Mouse (Mus musculus): Measurements from ENCODE around the gene Srebf2. TPM values are rescaled to one million over a fixed set of nuclear protein-coding genes. Genes with fewer than 3 reads are reported as not detected.

The Srebf2 gene
- polyA plus RNA-seq, 1 experiment from 2014 or later, result 143 TPM

DNA sequence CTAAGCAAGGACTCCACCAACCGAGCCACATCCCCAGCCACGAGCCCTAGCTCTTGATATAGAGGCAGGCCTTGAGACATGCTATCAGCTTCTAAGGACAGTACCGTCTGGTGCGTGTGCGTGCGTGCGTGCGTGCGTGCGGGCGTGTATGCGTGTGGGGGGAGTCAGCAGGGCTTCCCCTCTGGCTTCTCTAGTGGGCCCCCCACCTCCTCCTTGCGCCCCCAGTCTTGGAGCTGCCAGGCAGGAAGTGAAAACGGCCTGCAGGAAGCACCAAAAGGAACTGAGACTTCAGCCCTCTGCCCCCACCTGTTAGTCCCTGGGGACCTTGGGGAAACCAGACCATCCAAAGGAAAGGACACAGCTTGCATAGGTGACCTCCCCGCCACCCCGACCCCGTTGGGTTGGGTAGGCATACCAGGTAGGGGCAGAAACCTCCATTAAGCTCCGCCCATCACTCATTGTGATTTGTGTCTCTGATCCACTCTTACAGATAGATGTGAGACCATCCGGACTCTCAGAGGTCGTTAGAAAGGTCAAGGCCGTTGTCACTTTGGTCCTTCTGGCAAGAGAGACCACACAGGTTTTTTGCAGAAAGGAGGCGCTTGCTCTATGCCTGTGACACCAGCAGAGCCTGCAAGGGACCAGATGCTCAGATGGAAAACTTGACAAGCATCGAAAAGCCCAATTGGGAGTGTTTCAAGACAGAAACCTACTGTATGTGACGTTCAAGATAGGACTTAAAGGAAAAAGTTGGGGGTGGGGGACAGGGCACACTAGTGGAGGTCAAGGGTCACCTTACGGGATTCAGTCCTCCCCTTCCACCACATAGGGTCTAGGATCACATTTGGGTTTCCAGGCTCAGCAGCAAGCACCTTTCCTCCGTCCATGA, 72.0 kb downstream of the Srebf2 start:
- DNase-seq (ENCODE audit: low spot score), result no peak
- no peak for ATAC-seq (ENCODE audit: low FRiP score)
- H3K27ac ChIP-seq (ENCODE audit: low read depth, low read length), result no peak overlapping the region
- H3K9me3 ChIP-seq (ENCODE audit: control insufficient read depth, low read length), result no peaks in the 10 kb centered on the region
- H3K4me3 ChIP-seq (ENCODE audit: low read depth, low read length), result no peak overlapping the region
- 77% methylated on average over 26 of the region's 26 CpGs for WGBS
- H3K27me3 ChIP-seq (ENCODE audit: control insufficient read depth, insufficient read depth, low read length), result peaks cover 29% of the 10 kb centered on the region
- H3K4me2 ChIP-seq (replicated peaks; ENCODE audit: low read depth, low read length), result no peak overlapping the region
- no peaks in the 10 kb centered on the region for H3K36me3 ChIP-seq (ENCODE audit: control insufficient read depth, insufficient read depth, low read length)
- H3K9ac ChIP-seq (ENCODE audit: low read depth, low read length), result no peak overlapping the region
- H3K4me1 ChIP-seq (replicated peaks; ENCODE audit: control insufficient read depth, insufficient read depth, low read length), result peaks cover 11% of the 10 kb centered on the region; the same call in 1 of the 2 replicates

DNA sequence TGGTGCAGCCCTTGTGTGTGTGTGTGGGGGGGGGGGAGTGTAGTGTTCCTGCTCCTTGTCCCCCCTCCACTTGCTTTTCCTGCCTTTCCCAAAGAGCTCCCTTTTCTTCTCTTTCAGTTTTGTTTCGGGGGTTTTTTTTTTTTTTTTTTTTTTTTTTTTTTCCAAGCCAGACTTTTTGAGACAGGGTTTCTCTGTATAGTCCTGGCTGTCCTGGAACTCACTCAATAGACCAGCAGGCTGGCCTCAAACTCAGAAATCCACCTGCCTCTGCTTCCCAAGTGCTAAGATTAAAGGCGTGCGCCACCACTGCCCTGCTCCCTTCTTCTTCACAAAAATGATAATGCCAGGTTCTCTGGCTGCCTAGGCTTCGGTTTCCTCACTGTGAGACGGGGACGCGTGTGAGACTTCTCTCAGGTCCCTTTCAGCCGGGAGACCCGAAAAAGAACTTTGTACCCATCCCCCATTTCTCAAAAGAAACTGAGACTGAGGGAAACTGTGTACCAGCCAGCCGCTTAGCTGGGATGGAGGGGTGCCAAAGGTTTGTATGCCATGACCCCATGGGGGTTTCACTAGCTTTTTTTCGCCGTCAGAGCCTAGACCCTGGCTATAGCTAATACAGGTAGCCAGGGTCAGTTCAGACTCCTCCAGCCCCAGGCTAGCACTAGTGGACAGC, 73.2 kb downstream of the Srebf2 start:
- Histone ChIP-seq H3K36me3 (ENCODE audit: control insufficient read depth, insufficient read depth, low read length) (no peaks in the 10 kb centered on the region), H3K4me3 (ENCODE audit: low read depth, low read length) (no peak overlapping the region), H3K4me1 (replicated peaks; ENCODE audit: control insufficient read depth, insufficient read depth, low read length) (peaks cover 15% of the 10 kb centered on the region; the same call in 1 of the 2 replicates), H3K9me3 (ENCODE audit: control insufficient read depth, low read length) (no peaks in the 10 kb centered on the region), H3K27ac (ENCODE audit: low read depth, low read length) (0 out of 2 replicates have a peak overlapping the region, but pooled peaks have one; percentile 6), H3K27me3 (ENCODE audit: control insufficient read depth, insufficient read depth, low read length) (peaks cover 30% of the 10 kb centered on the region), H3K9ac (ENCODE audit: low read depth, low read length) (no peak overlapping the region), H3K4me2 (replicated peaks; ENCODE audit: low read depth, low read length) (no peak overlapping the region)
- ATAC-seq (ENCODE audit: low FRiP score) (no peak), DNase-seq (ENCODE audit: low spot score) (no peak)
- WGBS, result 66% methylated on average over 12 of the region's 12 CpGs

GRCm38 (mm10) chr15:82221104-82221860, 74.3 kb downstream of the Srebf2 start:
- H3K36me3 ChIP-seq (ENCODE audit: control insufficient read depth, insufficient read depth, low read length), result no peaks in the 10 kb centered on the region
- H3K9me3 ChIP-seq (ENCODE audit: control insufficient read depth, low read length), result no peaks in the 10 kb centered on the region
- no peak overlapping the region for H3K4me2 ChIP-seq (replicated peaks; ENCODE audit: low read depth, low read length)
- H3K4me3 ChIP-seq (ENCODE audit: low read depth, low read length), result no peak overlapping the region
- H3K9ac ChIP-seq (ENCODE audit: low read depth, low read length), result no peak overlapping the region
- no peak for ATAC-seq (ENCODE audit: low FRiP score)
- DNase-seq (ENCODE audit: low spot score), result no peak
- peaks cover 21% of the 10 kb centered on the region for H3K27me3 ChIP-seq (ENCODE audit: control insufficient read depth, insufficient read depth, low read length)
- H3K4me1 ChIP-seq (replicated peaks; ENCODE audit: control insufficient read depth, insufficient read depth, low read length), result peaks cover 15% of the 10 kb centered on the region; the same call in 1 of the 2 replicates
- H3K27ac ChIP-seq (ENCODE audit: low read depth, low read length), result no peak overlapping the region
- 69% methylated on average over 14 of the region's 14 CpGs for WGBS

DNA sequence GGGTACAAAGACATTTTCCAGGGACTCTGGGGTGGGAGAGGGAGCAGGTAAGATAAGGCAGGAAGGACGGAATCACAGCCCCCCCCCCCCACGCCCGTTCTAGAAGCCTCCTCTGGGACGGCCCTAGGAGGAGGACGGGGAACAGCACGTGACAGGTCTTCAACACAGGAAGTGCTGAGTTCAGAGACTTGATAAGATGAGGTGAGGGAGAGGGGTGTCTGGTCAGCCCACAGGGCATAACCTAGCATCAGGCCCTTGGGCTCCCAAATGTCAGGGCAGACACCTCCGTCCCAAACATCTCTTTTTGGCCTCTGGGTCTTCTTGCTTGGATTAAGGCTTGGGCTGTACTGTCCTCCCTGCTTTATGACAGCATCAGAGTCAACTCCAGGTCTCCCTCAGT, 76.3 kb downstream of the Srebf2 start:
- no peaks in the 10 kb centered on the region for H3K9me3 ChIP-seq (ENCODE audit: control insufficient read depth, low read length)
- H3K27ac ChIP-seq (ENCODE audit: low read depth, low read length), result no peak overlapping the region
- peaks cover 11% of the 10 kb centered on the region for H3K27me3 ChIP-seq (ENCODE audit: control insufficient read depth, insufficient read depth, low read length)
- H3K9ac ChIP-seq (ENCODE audit: low read depth, low read length), result no peak overlapping the region
- H3K4me2 ChIP-seq (replicated peaks; ENCODE audit: low read depth, low read length), result no peak overlapping the region
- 35% methylated on average over 7 of the region's 7 CpGs for WGBS
- DNase-seq (ENCODE audit: low spot score) (no peak), ATAC-seq (ENCODE audit: low FRiP score) (peak; percentile 48; the same call in 1 of the 2 replicates)
- no peak overlapping the region for H3K4me3 ChIP-seq (ENCODE audit: low read depth, low read length)
- peaks cover 8% of the 10 kb centered on the region; the same call in 1 of the 2 replicates for H3K4me1 ChIP-seq (replicated peaks; ENCODE audit: control insufficient read depth, insufficient read depth, low read length)
- no peaks in the 10 kb centered on the region for H3K36me3 ChIP-seq (ENCODE audit: control insufficient read depth, insufficient read depth, low read length)

GRCm38 (mm10) chr15:82223657-82224601, 76.9 kb downstream of the Srebf2 start, which contains the start of gene Tnfrsf13c:
Gene Tnfrsf13c, minus strand, starts transcription at chr15:82224369.
- no peaks in the 10 kb centered on the region for H3K9me3 ChIP-seq (ENCODE audit: control insufficient read depth, low read length)
- no peak within 1 kb of the TSS for H3K27ac ChIP-seq (ENCODE audit: low read depth, low read length)
- H3K4me2 ChIP-seq (replicated peaks; ENCODE audit: low read depth, low read length), result peak within 1 kb of the TSS; percentile 68
- peak within 1 kb of the TSS; percentile 37; the same call in 1 of the 2 replicates for H3K9ac ChIP-seq (ENCODE audit: low read depth, low read length)
- WGBS, result under 1% methylated on average over 41 of the region's 44 CpGs
- peaks cover 11% of the 10 kb centered on the region for H3K27me3 ChIP-seq (ENCODE audit: control insufficient read depth, insufficient read depth, low read length)
- ATAC-seq (ENCODE audit: low FRiP score) (peak; percentile 53), DNase-seq (ENCODE audit: low spot score) (peak; percentile 44)
- no peaks in the 10 kb centered on the region for H3K36me3 ChIP-seq (ENCODE audit: control insufficient read depth, insufficient read depth, low read length)
- peak within 1 kb of the TSS; percentile 28 for H3K4me3 ChIP-seq (ENCODE audit: low read depth, low read length)
- H3K4me1 ChIP-seq (replicated peaks; ENCODE audit: control insufficient read depth, insufficient read depth, low read length), result peaks cover 8% of the 10 kb centered on the region; the same call in 1 of the 2 replicates

GRCm38 (mm10) chr15:82224602-82225215, 77.7 kb downstream of the Srebf2 start:
- 37% methylated on average over 7 of the region's 7 CpGs for WGBS
- H3K4me3 ChIP-seq (ENCODE audit: low read depth, low read length), result peak overlapping the region; percentile 28
- no peak overlapping the region for H3K9ac ChIP-seq (ENCODE audit: low read depth, low read length)
- H3K27ac ChIP-seq (ENCODE audit: low read depth, low read length), result no peak overlapping the region
- DNase-seq (ENCODE audit: low spot score) (no peak), ATAC-seq (ENCODE audit: low FRiP score) (no peak)
- H3K27me3 ChIP-seq (ENCODE audit: control insufficient read depth, insufficient read depth, low read length), result peaks cover 11% of the 10 kb centered on the region
- no peaks in the 10 kb centered on the region for H3K36me3 ChIP-seq (ENCODE audit: control insufficient read depth, insufficient read depth, low read length)
- H3K9me3 ChIP-seq (ENCODE audit: control insufficient read depth, low read length), result no peaks in the 10 kb centered on the region
- peak overlapping the region; percentile 68 for H3K4me2 ChIP-seq (replicated peaks; ENCODE audit: low read depth, low read length)
- peaks cover 8% of the 10 kb centered on the region; the same call in 1 of the 2 replicates for H3K4me1 ChIP-seq (replicated peaks; ENCODE audit: control insufficient read depth, insufficient read depth, low read length)

DNA sequence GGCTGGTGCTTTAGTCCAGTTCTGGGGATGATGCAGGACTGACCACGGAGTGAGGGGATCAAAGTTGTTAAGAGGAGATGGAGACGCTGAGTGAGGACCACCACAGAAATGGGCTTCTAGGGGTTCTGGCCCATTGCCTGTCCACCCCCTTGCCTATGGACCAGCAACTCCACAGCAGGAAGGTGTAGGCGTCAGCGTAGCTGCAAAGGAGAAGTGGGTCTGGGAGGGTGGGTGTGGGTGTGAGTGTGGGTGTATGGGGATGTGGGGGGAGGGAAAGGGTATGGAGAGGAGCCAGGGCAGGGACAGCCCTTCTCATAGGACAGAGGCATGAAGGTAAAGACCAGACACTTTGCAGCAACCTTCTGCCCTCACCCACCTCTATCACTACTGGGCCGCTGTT, 78.8 kb downstream of the Srebf2 start:
- ATAC-seq (ENCODE audit: low FRiP score), result no peak
- Histone ChIP-seq H3K9me3 (ENCODE audit: control insufficient read depth, low read length) (no peaks in the 10 kb centered on the region), H3K4me1 (replicated peaks; ENCODE audit: control insufficient read depth, insufficient read depth, low read length) (peaks cover 8% of the 10 kb centered on the region; the same call in 1 of the 2 replicates), H3K9ac (ENCODE audit: low read depth, low read length) (no peak overlapping the region), H3K36me3 (ENCODE audit: control insufficient read depth, insufficient read depth, low read length) (no peaks in the 10 kb centered on the region), H3K27ac (ENCODE audit: low read depth, low read length) (no peak overlapping the region), H3K27me3 (ENCODE audit: control insufficient read depth, insufficient read depth, low read length) (peaks cover 11% of the 10 kb centered on the region), H3K4me3 (ENCODE audit: low read depth, low read length) (no peak overlapping the region), H3K4me2 (replicated peaks; ENCODE audit: low read depth, low read length) (no peak overlapping the region)
- 90% methylated on average over 5 of the region's 5 CpGs for WGBS
- no peak for DNase-seq (ENCODE audit: low spot score)

Data from hindbrain, embryonic 11.5 days (tissue).